Comparison of ENCODE assay signal across 23 mouse cellular contexts in genomic region chr4:83489121-83489520, GRCm38 (mm10). TPM values are rescaled to one million over a fixed set of nuclear protein-coding genes. Genes with fewer than 3 reads are reported as not detected.
A peak's percentile ranks its signal among the peaks of the same experiment; 100 is the strongest.
DNase-seq lines count a peak whose midpoint lies in the region; ATAC-seq lines count a peak whose summit lies in the region.
"Had no signal": no experiment of that assay in that cellular context is flagged by ENCODE, and none has a peak within 500 bp of the region (broad histone marks: within the 10 kb centered on the region; RNA-seq: fewer than 3 reads in every experiment).

No protein-coding gene starts in this region.

- peaks cover 6% of the 10 kb centered on the region for H3K36me3 ChIP-seq in midbrain, embryonic 10.5 days
- peaks cover 4% of the 10 kb centered on the region; the same call in 1 of the 2 replicates for H3K36me3 ChIP-seq in midbrain, embryonic 13.5 days
- H3K36me3 ChIP-seq: midbrain, embryonic 15.5 days had no signal

- 0 out of 2 replicates have a peak overlapping the region, but pooled peaks have one; percentile 46 for H3K27ac ChIP-seq in midbrain, embryonic 10.5 days (replicated peaks)
- H3K27ac ChIP-seq in midbrain, embryonic 13.5 days: no peak overlapping the region
- H3K27ac ChIP-seq: heart, embryonic 10.5 days; hindbrain, postnatal 0 days; liver, embryonic 13.5 days; lung, embryonic 15.5 days; macrophage; midbrain, embryonic 15.5 days; stomach, postnatal 0 days had no signal

- H3K4me2 ChIP-seq in midbrain, embryonic 13.5 days (replicated peaks): no peak overlapping the region
- H3K4me2 ChIP-seq: liver, embryonic 13.5 days; lung, embryonic 15.5 days; midbrain, embryonic 15.5 days had no signal

- H3K4me3 ChIP-seq in midbrain, embryonic 10.5 days: no peak overlapping the region
- H3K4me3 ChIP-seq in midbrain, embryonic 13.5 days (replicated peaks): no peak overlapping the region
- H3K4me3 ChIP-seq: heart, embryonic 10.5 days; liver, embryonic 13.5 days; lung, embryonic 15.5 days; midbrain, embryonic 15.5 days had no signal

- WGBS in midbrain, embryonic 10.5 days: 27% methylated on average over 5 of the region's 5 CpGs
- 28% methylated on average over 5 of the region's 5 CpGs for whole genome bisulfite sequencing in midbrain, embryonic 13.5 days

- no peak overlapping the region for H3K9ac ChIP-seq in midbrain, embryonic 13.5 days (replicated peaks)
- H3K9ac ChIP-seq: liver, embryonic 13.5 days; lung, embryonic 15.5 days; midbrain, embryonic 15.5 days had no signal

- no peaks in the 10 kb centered on the region for H3K9me3 ChIP-seq in midbrain, embryonic 10.5 days (replicated peaks)
- no peaks in the 10 kb centered on the region for H3K9me3 ChIP-seq in midbrain, embryonic 13.5 days
- H3K9me3 ChIP-seq: heart, embryonic 10.5 days; liver, embryonic 13.5 days; lung, embryonic 15.5 days; midbrain, embryonic 15.5 days had no signal

- ATAC-seq in midbrain, embryonic 13.5 days: no peak
- ATAC-seq in erythroid progenitor cell, adult 5-6 weeks (replicated peaks; ENCODE audit: low FRiP score, poor library complexity, severe bottlenecking): no peak
- ATAC-seq: hindbrain, postnatal 0 days; midbrain, embryonic 15.5 days had no signal

- H3K4me1 ChIP-seq in midbrain, embryonic 10.5 days: peaks cover 34% of the 10 kb centered on the region
- H3K4me1 ChIP-seq in midbrain, embryonic 13.5 days (replicated peaks): peaks cover 16% of the 10 kb centered on the region

- no peak for DNase-seq in midbrain, embryonic 10.5 days (ENCODE audit: low spot score)
- peak; percentile 40 for DNase-seq in embryo, embryonic 10.5 days (ENCODE audit: low spot score)
- DNase-seq in hindlimb bud, embryonic 11.5 days (ENCODE audit: extremely low spot score, low read depth, low spot score): peak; percentile 54
- DNase-seq in skeletal muscle tissue, adult 2 months (ENCODE audit: low read depth, low spot score): peak; percentile 1
- no peak for DNase-seq in adipocyte (ENCODE audit: low spot score)
- DNase-seq in right cerebral cortex, postnatal 25 days: no peak
- DNase-seq: adrenal gland, postnatal 14 days; cerebellum, adult 18-20 months; cerebellum, postnatal 36 days; gastrocnemius, postnatal 14 days; heart, postnatal 10 days; kidney, adult 18-20 months; kidney, postnatal 14 days; liver, embryonic 13.5 days; thymus, postnatal 25 days had no signal

- H3K27me3 ChIP-seq in midbrain, embryonic 10.5 days (ENCODE audit: low read depth, poor library complexity, severe bottlenecking): no peaks in the 10 kb centered on the region
- no peaks in the 10 kb centered on the region for H3K27me3 ChIP-seq in midbrain, embryonic 13.5 days
- H3K27me3 ChIP-seq: liver, embryonic 13.5 days; lung, embryonic 15.5 days; midbrain, embryonic 15.5 days had no signal

RNA-seq across cellular contexts. Expression of gene Psip1, which starts 2.9 kb away (rescaled TPM):
- 302 and 314 TPM in 2 replicates for polyA plus RNA-seq in midbrain, embryonic 10.5 days (2016; fragmentation: Nextera tagmentation; extraction: Ambion mirVana)
- polyA plus RNA-seq in midbrain, embryonic 13.5 days (2015; fragmentation: Nextera tagmentation; extraction: Ambion mirVana): 329 and 332 TPM in 2 replicates
- 223 and 246 TPM in 2 replicates for total RNA-seq in erythroid progenitor cell, adult 5-6 weeks (2015; ENCODE audit: low replicate concordance)
- total RNA-seq in erythroid progenitor cell, adult 5-6 weeks (2017; ENCODE audit: low replicate concordance): 217 and 225 TPM in 2 replicates

RNA-seq across cellular contexts. Expression of gene Ccdc171, which starts 36.2 kb away (rescaled TPM):
- 4.3 and 5.1 TPM in 2 replicates for polyA plus RNA-seq in midbrain, embryonic 10.5 days (2016; fragmentation: Nextera tagmentation; extraction: Ambion mirVana)
- 4.1 and 5.6 TPM in 2 replicates for polyA plus RNA-seq in midbrain, embryonic 13.5 days (2015; fragmentation: Nextera tagmentation; extraction: Ambion mirVana)
- total RNA-seq in erythroid progenitor cell, adult 5-6 weeks (2015; ENCODE audit: low replicate concordance): 2.5 and 12.6 TPM in 2 replicates
- 4.9 and 8.0 TPM in 2 replicates for total RNA-seq in erythroid progenitor cell, adult 5-6 weeks (2017; ENCODE audit: low replicate concordance)

Comparison
In these comparisons a context has a peak if more than half of its experiments do, and no peak if none do; other contexts are left out.
1. DNase-seq: peak in embryo, embryonic 10.5 days (single experiment), hindlimb bud, embryonic 11.5 days (single experiment) and skeletal muscle tissue, adult 2 months (single experiment); none in midbrain, embryonic 10.5 days (single experiment), adipocyte (single experiment) and right cerebral cortex, postnatal 25 days (single experiment).